Comparison of ENCODE assay signal across 7 mouse cellular contexts in genomic region chr15:80256242-80256641, GRCm38 (mm10). TPM values are rescaled to one million over a fixed set of nuclear protein-coding genes. Genes with fewer than 3 reads are reported as not detected.
DNase-seq lines count a peak whose midpoint lies in the region; ATAC-seq and TF ChIP-seq lines count a peak whose summit lies in the region.

No protein-coding gene starts in this region.

- no peak for DNase-seq in lung, postnatal 4 days
- DNase-seq in hindbrain, postnatal 0 days (ENCODE audit: low spot score), result no peak
- DNase-seq in right cerebral cortex, postnatal 4 days, result no peak
- no peak for DNase-seq in thymus, postnatal 0 days (ENCODE audit: low spot score)

- TF ChIP-seq CTCF in hindbrain, postnatal 0 days (IDR thresholded peaks at IDR 0.05; ENCODE audit: low read depth), result no peak

- H3K4me1 ChIP-seq in lung, embryonic 15.5 days, result peaks cover 34% of the 10 kb centered on the region
- H3K4me1 ChIP-seq in embryonic facial prominence, embryonic 15.5 days, result peaks cover 45% of the 10 kb centered on the region
- H3K4me1 ChIP-seq in hindbrain, postnatal 0 days (ENCODE audit: insufficient read depth, low read length), result peaks cover 18% of the 10 kb centered on the region; the same call in 1 of the 2 replicates
- H3K4me1 ChIP-seq in midbrain, embryonic 13.5 days (replicated peaks), result peaks cover 36% of the 10 kb centered on the region

- peak overlapping the region; percentile 95 for H3K27ac ChIP-seq in lung, embryonic 15.5 days
- H3K27ac ChIP-seq in embryonic facial prominence, embryonic 15.5 days (replicated peaks), result peak overlapping the region; percentile 100
- peak overlapping the region; percentile 98 for H3K27ac ChIP-seq in hindbrain, postnatal 0 days
- peak overlapping the region; percentile 98 for H3K27ac ChIP-seq in midbrain, embryonic 13.5 days

- WGBS in lung, embryonic 15.5 days, result 3% methylated on average over 16 of the region's 16 CpGs
- 7% methylated on average over 16 of the region's 16 CpGs for WGBS in embryonic facial prominence, embryonic 15.5 days
- 8% methylated on average over 16 of the region's 16 CpGs for WGBS in hindbrain, postnatal 0 days
- WGBS in midbrain, embryonic 13.5 days, result 9% methylated on average over 16 of the region's 16 CpGs

- H3K9ac ChIP-seq in lung, embryonic 15.5 days, result peak overlapping the region; percentile 96
- peak overlapping the region; percentile 100 for H3K9ac ChIP-seq in embryonic facial prominence, embryonic 15.5 days
- H3K9ac ChIP-seq in hindbrain, postnatal 0 days (replicated peaks; ENCODE audit: low read length), result peak overlapping the region; percentile 98
- H3K9ac ChIP-seq in midbrain, embryonic 13.5 days (replicated peaks), result peak overlapping the region; percentile 100

- H3K4me2 ChIP-seq in lung, embryonic 15.5 days, result peak overlapping the region; percentile 82
- peak overlapping the region; percentile 84 for H3K4me2 ChIP-seq in embryonic facial prominence, embryonic 15.5 days (replicated peaks)
- peak overlapping the region; percentile 99 for H3K4me2 ChIP-seq in hindbrain, postnatal 0 days (ENCODE audit: low read depth, low read length)
- H3K4me2 ChIP-seq in midbrain, embryonic 13.5 days (replicated peaks), result peak overlapping the region; percentile 98

- no peaks in the 10 kb centered on the region for H3K27me3 ChIP-seq in lung, embryonic 15.5 days
- no peaks in the 10 kb centered on the region for H3K27me3 ChIP-seq in embryonic facial prominence, embryonic 15.5 days
- no peaks in the 10 kb centered on the region for H3K27me3 ChIP-seq in hindbrain, postnatal 0 days (ENCODE audit: insufficient read depth, low read length)
- no peaks in the 10 kb centered on the region for H3K27me3 ChIP-seq in midbrain, embryonic 13.5 days

- no peaks in the 10 kb centered on the region for H3K9me3 ChIP-seq in lung, embryonic 15.5 days
- H3K9me3 ChIP-seq in embryonic facial prominence, embryonic 15.5 days (replicated peaks), result no peaks in the 10 kb centered on the region
- no peaks in the 10 kb centered on the region for H3K9me3 ChIP-seq in hindbrain, postnatal 0 days (ENCODE audit: low read length)
- no peaks in the 10 kb centered on the region for H3K9me3 ChIP-seq in midbrain, embryonic 13.5 days

- no peak for ATAC-seq in lung, embryonic 15.5 days (ENCODE audit: borderline replicate concordance, extremely low read depth, low FRiP score, low TSS enrichment)
- no peak for ATAC-seq in embryonic facial prominence, embryonic 15.5 days (ENCODE audit: insufficient number of reproducible peaks, low FRiP score, low TSS enrichment, low read depth)
- no peak for ATAC-seq in hindbrain, postnatal 0 days
- ATAC-seq in midbrain, embryonic 13.5 days, result no peak

- peak overlapping the region; percentile 86 for H3K4me3 ChIP-seq in lung, embryonic 15.5 days
- peak overlapping the region; percentile 98 for H3K4me3 ChIP-seq in embryonic facial prominence, embryonic 15.5 days (replicated peaks)
- H3K4me3 ChIP-seq in hindbrain, postnatal 0 days (ENCODE audit: low read length), result peak overlapping the region; percentile 79
- H3K4me3 ChIP-seq in midbrain, embryonic 13.5 days (replicated peaks), result peak overlapping the region; percentile 100

- peaks cover 50% of the 10 kb centered on the region for H3K36me3 ChIP-seq in lung, embryonic 15.5 days
- peaks cover 40% of the 10 kb centered on the region for H3K36me3 ChIP-seq in embryonic facial prominence, embryonic 15.5 days
- H3K36me3 ChIP-seq in hindbrain, postnatal 0 days (ENCODE audit: insufficient read depth, low read length), result peaks cover 33% of the 10 kb centered on the region
- H3K36me3 ChIP-seq in midbrain, embryonic 13.5 days, result peaks cover 50% of the 10 kb centered on the region

RNA-seq across cellular contexts. Expression of gene Atf4, which starts 1.3 kb away (rescaled TPM):
- 121 and 124 TPM in 2 replicates for polyA plus RNA-seq in lung, embryonic 15.5 days (2015; fragmentation: Nextera tagmentation; extraction: Ambion mirVana)
- 141 and 145 TPM in 2 replicates for polyA plus RNA-seq in embryonic facial prominence, embryonic 15.5 days (2015; fragmentation: Nextera tagmentation; extraction: Ambion mirVana)
- total RNA-seq in hindbrain, postnatal 0 days (2014; rRNA removed), result 140 and 157 TPM in 2 replicates
- polyA plus RNA-seq in hindbrain, postnatal 0 days (2015; fragmentation: Nextera tagmentation; extraction: Ambion mirVana), result 104 and 109 TPM in 2 replicates
- polyA plus RNA-seq in midbrain, embryonic 13.5 days (2015; fragmentation: Nextera tagmentation; extraction: Ambion mirVana), result 133 and 134 TPM in 2 replicates
- 103 and 106 TPM in 2 replicates for polyA plus RNA-seq in thymus, postnatal 0 days (2015; fragmentation: Nextera tagmentation; extraction: Ambion mirVana)

RNA-seq across cellular contexts. Expression of gene Rps19bp1, which starts 7.9 kb away (rescaled TPM):
- polyA plus RNA-seq in lung, embryonic 15.5 days (2015; fragmentation: Nextera tagmentation; extraction: Ambion mirVana), result 47.1 and 51.8 TPM in 2 replicates
- 53.5 and 54.6 TPM in 2 replicates for polyA plus RNA-seq in embryonic facial prominence, embryonic 15.5 days (2015; fragmentation: Nextera tagmentation; extraction: Ambion mirVana)
- total RNA-seq in hindbrain, postnatal 0 days (2014; rRNA removed), result 29.0 and 51.6 TPM in 2 replicates
- 78.4 and 81.3 TPM in 2 replicates for polyA plus RNA-seq in hindbrain, postnatal 0 days (2015; fragmentation: Nextera tagmentation; extraction: Ambion mirVana)
- polyA plus RNA-seq in midbrain, embryonic 13.5 days (2015; fragmentation: Nextera tagmentation; extraction: Ambion mirVana), result 72.9 and 77.8 TPM in 2 replicates
- polyA plus RNA-seq in thymus, postnatal 0 days (2015; fragmentation: Nextera tagmentation; extraction: Ambion mirVana), result 56.7 and 58.4 TPM in 2 replicates

RNA-seq across cellular contexts. Expression of gene AC140267.1, which starts 20.6 kb away (rescaled TPM):
- polyA plus RNA-seq in lung, embryonic 15.5 days (2015; fragmentation: Nextera tagmentation; extraction: Ambion mirVana), result not detected in 2 replicates
- polyA plus RNA-seq in embryonic facial prominence, embryonic 15.5 days (2015; fragmentation: Nextera tagmentation; extraction: Ambion mirVana), result not detected in 2 replicates
- total RNA-seq in hindbrain, postnatal 0 days (2014; rRNA removed), result not detected in 2 replicates
- not detected in 2 replicates for polyA plus RNA-seq in hindbrain, postnatal 0 days (2015; fragmentation: Nextera tagmentation; extraction: Ambion mirVana)
- not detected in 2 replicates for polyA plus RNA-seq in midbrain, embryonic 13.5 days (2015; fragmentation: Nextera tagmentation; extraction: Ambion mirVana)
- not detected in 2 replicates for polyA plus RNA-seq in thymus, postnatal 0 days (2015; fragmentation: Nextera tagmentation; extraction: Ambion mirVana)

RNA-seq across cellular contexts. Expression of gene Mief1, which starts 22.4 kb away (rescaled TPM):
- 28.4 and 28.9 TPM in 2 replicates for polyA plus RNA-seq in lung, embryonic 15.5 days (2015; fragmentation: Nextera tagmentation; extraction: Ambion mirVana)
- 26.4 and 27.8 TPM in 2 replicates for polyA plus RNA-seq in embryonic facial prominence, embryonic 15.5 days (2015; fragmentation: Nextera tagmentation; extraction: Ambion mirVana)
- total RNA-seq in hindbrain, postnatal 0 days (2014; rRNA removed), result 46.3 and 51.1 TPM in 2 replicates
- 20.3 and 22.0 TPM in 2 replicates for polyA plus RNA-seq in hindbrain, postnatal 0 days (2015; fragmentation: Nextera tagmentation; extraction: Ambion mirVana)
- polyA plus RNA-seq in midbrain, embryonic 13.5 days (2015; fragmentation: Nextera tagmentation; extraction: Ambion mirVana), result 42.2 and 43.8 TPM in 2 replicates
- 25.3 and 27.7 TPM in 2 replicates for polyA plus RNA-seq in thymus, postnatal 0 days (2015; fragmentation: Nextera tagmentation; extraction: Ambion mirVana)

RNA-seq across cellular contexts. Expression of gene Cacna1i, which starts 30.8 kb away (rescaled TPM):
- not detected in 2 replicates for polyA plus RNA-seq in lung, embryonic 15.5 days (2015; fragmentation: Nextera tagmentation; extraction: Ambion mirVana)
- polyA plus RNA-seq in embryonic facial prominence, embryonic 15.5 days (2015; fragmentation: Nextera tagmentation; extraction: Ambion mirVana), result 0.03 and 0.05 TPM in 2 replicates
- total RNA-seq in hindbrain, postnatal 0 days (2014; rRNA removed), result 10.8 and 14.0 TPM in 2 replicates
- polyA plus RNA-seq in hindbrain, postnatal 0 days (2015; fragmentation: Nextera tagmentation; extraction: Ambion mirVana), result 0.47 and 0.50 TPM in 2 replicates
- 0.32 and 0.50 TPM in 2 replicates for polyA plus RNA-seq in midbrain, embryonic 13.5 days (2015; fragmentation: Nextera tagmentation; extraction: Ambion mirVana)
- 0.01 and 0.03 TPM in 2 replicates for polyA plus RNA-seq in thymus, postnatal 0 days (2015; fragmentation: Nextera tagmentation; extraction: Ambion mirVana)
